ENCODE assay signal across 31 mouse cellular contexts in genomic region chr4:40192246-40192645, GRCm38 (mm10).
"Had no signal": no experiment of that assay in that cellular context is flagged by ENCODE, and none has a peak within 500 bp of the region (broad histone marks: within the 10 kb centered on the region; RNA-seq: fewer than 3 reads in every experiment).

No protein-coding gene starts in this region.

- H3K9me3 ChIP-seq: limb, embryonic 13.5 days; limb, embryonic 15.5 days; liver, embryonic 12.5 days; liver, embryonic 13.5 days; liver, embryonic 15.5 days; lung, embryonic 15.5 days; megakaryocyte, embryonic 14.5 days; midbrain, embryonic 10.5 days; midbrain, embryonic 12.5 days; midbrain, embryonic 13.5 days; midbrain, embryonic 15.5 days; neural tube, embryonic 12.5 days; neural tube, embryonic 13.5 days had no signal

- H3K4me2 ChIP-seq: limb, embryonic 13.5 days; limb, embryonic 15.5 days; liver, embryonic 11.5 days; liver, embryonic 12.5 days; liver, embryonic 13.5 days; liver, embryonic 15.5 days; lung, embryonic 14.5 days; lung, embryonic 15.5 days; midbrain, embryonic 11.5 days; midbrain, embryonic 12.5 days; midbrain, embryonic 13.5 days; midbrain, embryonic 15.5 days; neural tube, embryonic 12.5 days; neural tube, embryonic 13.5 days had no signal

- H3K4me3 ChIP-seq: limb, embryonic 13.5 days; limb, embryonic 15.5 days; liver, embryonic 12.5 days; liver, embryonic 13.5 days; liver, embryonic 15.5 days; lung, embryonic 15.5 days; midbrain, embryonic 10.5 days; midbrain, embryonic 12.5 days; midbrain, embryonic 13.5 days; midbrain, embryonic 15.5 days; myocyte; neural tube, embryonic 12.5 days; neural tube, embryonic 13.5 days had no signal

- H3K9ac ChIP-seq: limb, embryonic 13.5 days; limb, embryonic 15.5 days; liver, embryonic 12.5 days; liver, embryonic 13.5 days; liver, embryonic 14.5 days; liver, embryonic 15.5 days; liver, postnatal 0 days; lung, embryonic 14.5 days; lung, embryonic 15.5 days; midbrain, embryonic 12.5 days; midbrain, embryonic 13.5 days; midbrain, embryonic 15.5 days; neural tube, embryonic 12.5 days; neural tube, embryonic 13.5 days had no signal

- H3K4me1 ChIP-seq: limb, embryonic 15.5 days; liver, embryonic 13.5 days; liver, embryonic 15.5 days; lung, embryonic 15.5 days; midbrain, embryonic 10.5 days; midbrain, embryonic 12.5 days; midbrain, embryonic 13.5 days; midbrain, embryonic 15.5 days; neural tube, embryonic 12.5 days; neural tube, embryonic 13.5 days had no signal

- DNase-seq: left cerebral cortex, postnatal 4 days; liver; liver, embryonic 13.5 days; liver, postnatal 0 days; lung, adult 18-20 months; lung, adult 2 months; lung, embryonic 14.5 days; lung, postnatal 10 days; lung, postnatal 14 days; lung, postnatal 36 days; lung, postnatal 4 days; midbrain, embryonic 14.5 days had no signal

- H3K27ac ChIP-seq: limb, embryonic 13.5 days; limb, embryonic 15.5 days; liver, embryonic 12.5 days; liver, embryonic 13.5 days; liver, embryonic 14.5 days; liver, embryonic 15.5 days; lung, embryonic 15.5 days; macrophage; midbrain, embryonic 10.5 days; midbrain, embryonic 12.5 days; midbrain, embryonic 13.5 days; midbrain, embryonic 15.5 days; neural tube, embryonic 12.5 days; neural tube, embryonic 13.5 days had no signal

- ATAC-seq: liver, embryonic 12.5 days; liver, postnatal 0 days; lung, postnatal 0 days; midbrain, embryonic 13.5 days; midbrain, embryonic 15.5 days; midbrain, embryonic 16.5 days had no signal

- H3K27me3 ChIP-seq: limb, embryonic 13.5 days; limb, embryonic 15.5 days; liver, embryonic 12.5 days; liver, embryonic 13.5 days; liver, embryonic 15.5 days; lung, embryonic 15.5 days; megakaryocyte, embryonic 14.5 days; midbrain, embryonic 12.5 days; midbrain, embryonic 13.5 days; midbrain, embryonic 15.5 days; neural tube, embryonic 12.5 days; neural tube, embryonic 13.5 days had no signal
